Mouse (Mus musculus) stomach, postnatal 0 days (tissue): ENCODE data around the gene Ptprcap.

Source experiments
- CTCF ChIP-seq: IDR thresholded peaks from 2 replicates; pipeline ENCODE4 v1.5.1; 2016; ENCODE audit warnings: antibody characterized with exemption, low read depth, mild to moderate bottlenecking, moderate library complexity
- EP300 ChIP-seq: optimal IDR thresholded peaks from 2 replicates; pipeline ENCODE3; 2016; ENCODE audit warnings: antibody characterized with exemption

GRCm38 (mm10) chr19:4108535-4108934, 44.9 kb upstream of the Ptprcap start:
- no peak for TF ChIP-seq CTCF
- TF ChIP-seq EP300: no peak
